Mouse (Mus musculus) bone marrow, adult 2 months (tissue): ENCODE results near the gene Met.

ENCODE experiments used
- CTCF ChIP-seq: fragments of 200-500 bp; IDR thresholded peaks from 2 replicates; pipeline ENCODE4 v1.5.1; 2011; ENCODE audit warnings: low read length, control low read depth; ENCODE audit not compliant: control insufficient read depth, insufficient read depth
- POLR2A ChIP-seq: fragments of 200-500 bp; IDR thresholded peaks from 2 replicates; pipeline ENCODE4 v1.6.1; 2011; ENCODE audit warnings: low read depth, mild to moderate bottlenecking, control low read depth, low read length, borderline replicate concordance; ENCODE audit not compliant: control insufficient read depth

GRCm38 (mm10) chr6:17459561-17459960 is 4.0 kb upstream of the Met start:
- TF ChIP-seq CTCF (no peak), POLR2A (no peak)
